Mouse (Mus musculus): Measurements from ENCODE around the gene Chchd6. TPM values are rescaled to one million over a fixed set of nuclear protein-coding genes. Genes with fewer than 3 reads are reported as not detected.

Gene Chchd6
- total RNA-seq (2012; rRNA removed) = 49.5 and 53.0 TPM in 2 replicates
- 10 to 100 TPM in 1 of 2 experiments, not detected in 1; 74.7 TPM for polyA plus RNA-seq (2012; ENCODE audit: insufficient read depth in 1 of 2, insufficient read length in 2 of 2, low read depth in 1 of 2, low replicate concordance in 2 of 2, missing spikeins in 1 of 2)

DNA sequence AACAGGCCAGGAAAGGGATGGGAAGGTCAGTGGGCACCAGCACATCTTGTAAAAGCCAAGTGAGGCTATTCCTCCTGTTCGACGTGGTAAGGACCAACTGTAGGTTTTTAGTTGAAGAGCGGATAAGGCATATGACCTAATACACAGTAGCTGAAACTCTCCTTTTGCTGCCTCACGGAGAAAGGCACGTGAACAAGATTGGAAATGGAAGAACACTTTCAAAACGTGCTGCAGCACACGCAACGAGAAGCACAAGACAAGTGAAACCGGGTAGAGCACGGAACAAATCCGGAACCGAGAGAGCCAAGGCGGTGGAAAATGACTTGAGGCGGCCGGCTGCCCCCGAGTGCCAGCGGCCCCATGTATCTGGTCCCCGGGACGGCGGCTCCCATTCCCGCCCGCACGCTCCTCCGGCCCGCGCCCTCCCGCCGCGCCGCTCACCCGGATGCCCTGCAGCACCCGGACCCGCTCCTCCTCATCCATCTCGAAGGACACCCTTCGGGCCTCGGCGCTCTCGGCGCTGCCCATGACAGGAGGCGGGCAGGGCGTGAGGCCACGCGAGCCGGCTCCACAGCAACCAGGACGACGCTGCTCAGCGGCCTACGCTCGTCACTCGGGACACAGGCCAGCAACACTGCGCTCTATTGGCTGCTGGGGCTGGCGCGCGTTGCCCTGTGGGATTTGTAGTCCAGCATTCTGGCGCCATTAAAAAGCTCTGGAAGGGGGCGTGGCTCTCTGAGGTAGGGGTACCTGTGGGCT, at the start of gene Chchd6:
Gene Chchd6, minus strand, starts transcription at position 635 of the 759 bp plus-strand sequence.
- Histone ChIP-seq H3K4me1 (ENCODE audit: control insufficient read depth in 1 of 2, insufficient read depth in 2 of 2, low read length in 2 of 2) (peaks cover 0 to 7% of the 10 kb centered on the region in 2 experiments; a peak in 3 of 4 replicates), H3K36me3 (ENCODE audit: control insufficient read depth in 1 of 2, insufficient read depth in 2 of 2, low read length in 2 of 2) (peaks cover 0 to 10% of the 10 kb centered on the region in 2 experiments; a peak in 1 of 4 replicates), H3K9me3 (replicated peaks; ENCODE audit: insufficient read depth, low read length) (no peaks in the 10 kb centered on the region), H3K4me3 (ENCODE audit: control insufficient read depth in 1 of 2, insufficient read depth in 1 of 2, low read depth in 2 of 2, low read length in 2 of 2) (peak within 1 kb of the TSS; percentile 63 to 82), H3K79me2 (ENCODE audit: control insufficient read depth, insufficient read depth, low read length, poor library complexity) (no peaks in the 10 kb centered on the region), H3K27ac (ENCODE audit: control insufficient read depth, low read depth, low read length) (no peak within 1 kb of the TSS), H3K9ac (ENCODE audit: control insufficient read depth, low read depth, low read length, poor library complexity, severe bottlenecking) (peak within 1 kb of the TSS; percentile 62), H3K27me3 (ENCODE audit: control insufficient read depth in 1 of 2, insufficient read depth in 2 of 2, low read length in 2 of 2) (no peaks in the 10 kb centered on the region; a peak in 1 of 4 replicates)
- DNase-seq (ENCODE audit: low read depth, low spot score) = peak; percentile 96
- no peak for TF ChIP-seq MAFK (IDR thresholded peaks at IDR 0.05; ENCODE audit: borderline replicate concordance, low read depth, low read length)
- TF ChIP-seq USF1 (IDR thresholded peaks at IDR 0.05; ENCODE audit: low read depth, low read length) = peak; percentile 42; the same call in 1 of the 2 replicates
- TF ChIP-seq MYC (IDR thresholded peaks at IDR 0.05; ENCODE audit: low read depth, low read length) = peak; percentile 25; the same call in 1 of the 2 replicates
- 0 out of 2 replicates have a peak, but pooled peaks have one; percentile 9 for TF ChIP-seq MAZ (IDR thresholded peaks at IDR 0.05; ENCODE audit: low read depth, low read length)
- TF ChIP-seq TAL1 (IDR thresholded peaks at IDR 0.05; ENCODE audit: low read length) = no peak
- peak; percentile 33; the same call in 1 of the 2 replicates for TF ChIP-seq BHLHE40 (IDR thresholded peaks at IDR 0.05; ENCODE audit: borderline replicate concordance, low read depth, low read length)
- no peak for TF ChIP-seq RAD21 (IDR thresholded peaks at IDR 0.05; ENCODE audit: low read depth, low read length)
- 0 out of 2 replicates have a peak, but pooled peaks have one; percentile 32 for TF ChIP-seq NRF1 (IDR thresholded peaks at IDR 0.05; ENCODE audit: insufficient read depth, low read depth, low read length, poor library complexity, severe bottlenecking)
- peak; percentile 34; the same call in 1 of the 2 replicates for TF ChIP-seq TCF12 (IDR thresholded peaks at IDR 0.05; ENCODE audit: low read depth, low read length)
- TF ChIP-seq ZMIZ1 (IDR thresholded peaks at IDR 0.05; ENCODE audit: low read depth, low read length) = no peak
- TF ChIP-seq CHD1 (IDR thresholded peaks at IDR 0.05; ENCODE audit: low read depth, low read length) = no peak
- TF ChIP-seq SIN3A (IDR thresholded peaks at IDR 0.05; ENCODE audit: low read length) = peak; percentile 100
- TF ChIP-seq CHD2 (IDR thresholded peaks at IDR 0.05; ENCODE audit: low read length) = peak; percentile 85
- no peak for TF ChIP-seq GATA1 (IDR thresholded peaks at IDR 0.05; ENCODE audit: low read depth, low read length)
- peak; percentile 55 for TF ChIP-seq NELFE (IDR thresholded peaks at IDR 0.05; ENCODE audit: low read depth, low read length)
- peak; percentile 99 for TF ChIP-seq HCFC1 (IDR thresholded peaks at IDR 0.05; ENCODE audit: low read depth, low read length)
- peak in 1 of 3 experiments; percentile 4; a peak in 2 of 6 replicates for TF ChIP-seq CTCF (IDR thresholded peaks at IDR 0.05 in 2 of 3, conservative IDR thresholded peaks at IDR 0.05 in 1 of 3; ENCODE audit: control insufficient read depth in 1 of 3, insufficient read depth in 1 of 3, low read depth in 2 of 3, low read length in 3 of 3, poor library complexity in 1 of 3, severe bottlenecking in 1 of 3)
- TF ChIP-seq POLR2A (IDR thresholded peaks at IDR 0.05; ENCODE audit: control insufficient read depth in 1 of 2, insufficient read depth in 1 of 2, low read depth in 1 of 2, low read length in 2 of 2, poor library complexity in 1 of 2) = peak; percentile 46 to 65; a peak in 1 of 4 replicates
- TF ChIP-seq SMC3 (IDR thresholded peaks at IDR 0.05; ENCODE audit: low read depth, low read length) = no peak
- TF ChIP-seq GABPA (IDR thresholded peaks at IDR 0.05; ENCODE audit: low read depth, low read length) = no peak
- TF ChIP-seq ZC3H11A (IDR thresholded peaks at IDR 0.05; ENCODE audit: low read depth, low read length) = no peak
- peak; percentile 85 for TF ChIP-seq MAX (IDR thresholded peaks at IDR 0.05; ENCODE audit: low read length)
- no peak for TF ChIP-seq MEF2A (IDR thresholded peaks at IDR 0.05; ENCODE audit: extremely low read depth, insufficient replicate concordance, low read depth, low read length, poor library complexity, severe bottlenecking)
- no peak for TF ChIP-seq USF2 (IDR thresholded peaks at IDR 0.05; ENCODE audit: borderline replicate concordance in 1 of 2, insufficient read depth in 1 of 2, low read depth in 1 of 2, low read length in 2 of 2)
- TF ChIP-seq UBTF (IDR thresholded peaks at IDR 0.05; ENCODE audit: borderline replicate concordance, insufficient read depth, low read depth, low read length) = no peak
- TF ChIP-seq E2F4 (IDR thresholded peaks at IDR 0.05; ENCODE audit: borderline replicate concordance, low read depth, low read length) = 0 out of 2 replicates have a peak, but pooled peaks have one; percentile 10
- TF ChIP-seq POLR2AphosphoS5 (IDR thresholded peaks at IDR 0.05; ENCODE audit: borderline replicate concordance, low read depth, low read length) = no peak
- 0 out of 2 replicates have a peak, but pooled peaks have one; percentile 18 for TF ChIP-seq TBP (IDR thresholded peaks at IDR 0.05; ENCODE audit: low read depth, low read length)
- no peak for TF ChIP-seq POLR2AphosphoS2 (IDR thresholded peaks at IDR 0.05; ENCODE audit: low read length)
- TF ChIP-seq ETS1 (IDR thresholded peaks at IDR 0.05; ENCODE audit: low read depth, low read length) = no peak
- no peak for TF ChIP-seq EP300 (IDR thresholded peaks at IDR 0.05; ENCODE audit: low read depth in 1 of 2, low read length in 2 of 2)
- TF ChIP-seq ZKSCAN1 (IDR thresholded peaks at IDR 0.05; ENCODE audit: low read depth, low read length) = no peak
- TF ChIP-seq KAT2A (conservative IDR thresholded peaks at IDR 0.05; ENCODE audit: low read depth, low read length) = peak; percentile 97
- TF ChIP-seq JUND (IDR thresholded peaks at IDR 0.05; ENCODE audit: low read depth, low read length) = no peak

All from MEL (cell line).